Mouse (Mus musculus) kidney, adult 18-20 months (tissue): Measurements from ENCODE around the gene Larp1.

Experiments
- DNase-seq: peaks from one replicate; pipeline ENCODE4 v3.0.0; 2021

Gene Larp1

DNA sequence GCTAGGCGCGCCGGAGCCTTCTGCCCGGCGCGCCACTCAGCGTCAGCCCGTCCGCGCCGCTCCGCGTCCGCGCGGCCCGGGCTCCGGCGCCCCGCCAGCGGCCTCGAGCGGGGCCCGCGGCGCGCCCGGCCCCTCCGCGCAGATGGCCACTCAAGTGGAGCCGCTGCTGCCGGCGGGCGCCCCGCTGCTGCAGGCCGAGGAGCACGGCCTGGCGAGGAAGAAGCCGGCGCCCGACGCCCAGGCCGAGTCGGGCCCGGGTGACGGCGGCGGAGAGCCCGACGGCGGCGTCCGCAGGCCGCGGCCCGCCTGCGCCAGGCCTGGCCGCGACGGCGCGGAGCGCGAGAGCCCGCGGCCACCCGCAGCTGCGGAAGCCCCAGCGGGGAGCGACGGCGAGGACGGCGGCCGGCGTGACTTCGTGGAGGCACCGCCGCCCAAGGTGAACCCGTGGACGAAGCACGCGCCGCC lies at the start of gene Larp1:
TSS of gene Larp1 (plus strand) at position 14 of the 465 bp plus-strand sequence.
- peak; percentile 49 for DNase-seq

- DNase-seq: no peak
Measured at GRCm38 (mm10) chr11:57959924-57960323, 48.9 kb upstream of the Larp1 start.

GRCm38 (mm10) chr11:57962382-57963285 lies 46.2 kb upstream of the Larp1 start:
- peak; percentile 87 for DNase-seq

GRCm38 (mm10) chr11:57963291-57963870 lies 45.5 kb upstream of the Larp1 start:
- DNase-seq: no peak

DNA sequence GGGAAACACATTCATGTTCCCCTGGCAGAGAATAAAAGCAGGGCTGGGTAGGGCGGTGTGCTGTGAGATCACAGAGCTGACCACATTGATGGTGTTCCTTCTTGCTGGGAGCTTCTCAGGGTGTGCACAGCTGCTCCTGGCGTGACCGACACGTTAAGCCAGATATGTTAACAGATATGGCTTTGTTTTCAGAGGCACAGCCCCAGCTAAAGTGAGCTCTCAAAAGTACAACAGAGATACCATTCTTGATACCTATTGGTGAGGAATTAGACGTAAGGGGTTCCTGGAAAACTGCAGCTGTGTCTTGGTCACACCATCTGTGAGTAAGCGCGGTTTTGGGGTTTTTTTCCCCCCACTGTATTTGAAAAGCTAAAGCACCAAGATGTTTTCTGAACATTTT lies 42.2 kb upstream of the Larp1 start:
- no peak for DNase-seq

DNA sequence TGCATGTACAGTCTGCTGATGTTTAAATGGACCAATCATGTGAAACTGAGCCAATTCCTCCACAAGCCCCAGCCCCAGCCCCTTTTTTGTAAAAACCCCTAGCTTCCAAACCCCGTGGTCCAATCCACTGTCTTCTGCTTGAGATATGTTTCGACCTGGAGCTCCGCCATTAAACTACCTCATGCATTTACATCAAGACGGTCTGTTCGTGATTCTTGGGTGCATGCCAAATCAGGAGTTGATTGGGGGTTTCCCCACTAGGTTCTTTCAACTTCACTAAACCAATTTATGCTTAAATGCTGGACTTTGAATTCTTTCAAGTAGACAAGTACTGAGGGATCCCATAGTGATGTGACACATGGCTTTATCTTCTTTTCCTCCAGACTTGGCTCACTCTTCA lies 40.6 kb upstream of the Larp1 start:
- no peak for DNase-seq

GRCm38 (mm10) chr11:57970541-57970940 lies 38.3 kb upstream of the Larp1 start:
- no peak for DNase-seq

DNA sequence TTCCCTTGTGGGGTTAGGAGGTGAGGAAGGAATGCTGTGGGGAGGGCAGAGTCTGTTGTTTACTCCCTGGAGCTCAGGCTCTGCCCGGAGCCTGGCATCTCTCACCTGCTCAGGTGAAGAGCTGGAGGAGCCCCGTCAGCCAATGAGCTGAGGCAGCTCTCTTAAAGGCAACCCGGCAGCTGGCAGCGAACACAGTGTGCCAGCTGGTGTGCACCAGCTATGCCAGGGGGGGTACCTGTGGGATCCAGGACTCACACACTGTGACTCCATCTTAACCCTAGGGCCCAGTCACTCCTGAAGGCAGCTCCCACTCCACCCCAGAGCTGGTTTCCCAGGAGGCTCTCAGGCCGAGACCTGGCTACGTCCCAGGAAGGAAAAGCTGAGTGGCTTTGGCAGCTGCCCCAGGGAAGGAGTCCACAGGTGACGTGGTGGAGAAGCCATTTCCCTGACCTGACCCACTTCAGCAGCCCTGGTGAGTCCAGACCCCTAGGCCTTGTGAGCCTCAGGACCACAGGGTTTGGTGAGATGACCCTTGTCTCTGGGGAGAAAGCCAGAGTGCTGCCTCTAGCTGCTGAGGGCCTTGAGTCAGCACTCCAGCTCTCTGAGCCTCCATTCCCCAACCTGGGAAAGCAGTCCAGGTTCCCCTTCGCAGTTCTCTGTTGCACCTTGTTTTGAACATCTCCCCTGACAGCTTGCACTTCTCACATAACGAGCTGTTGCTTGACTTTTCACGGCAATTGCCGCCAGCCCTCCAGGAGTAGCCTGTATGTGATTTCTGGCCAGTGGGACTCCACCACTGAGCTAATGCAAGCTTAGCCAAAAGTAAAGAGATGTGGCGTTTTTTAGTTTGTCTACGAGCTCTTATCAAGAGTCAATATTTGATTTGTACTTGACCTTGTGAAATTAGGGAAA lies 35.6 kb upstream of the Larp1 start:
- peak; percentile 86 for DNase-seq

GRCm38 (mm10) chr11:57973913-57974234 lies 35.0 kb upstream of the Larp1 start:
- DNase-seq: no peak

DNA sequence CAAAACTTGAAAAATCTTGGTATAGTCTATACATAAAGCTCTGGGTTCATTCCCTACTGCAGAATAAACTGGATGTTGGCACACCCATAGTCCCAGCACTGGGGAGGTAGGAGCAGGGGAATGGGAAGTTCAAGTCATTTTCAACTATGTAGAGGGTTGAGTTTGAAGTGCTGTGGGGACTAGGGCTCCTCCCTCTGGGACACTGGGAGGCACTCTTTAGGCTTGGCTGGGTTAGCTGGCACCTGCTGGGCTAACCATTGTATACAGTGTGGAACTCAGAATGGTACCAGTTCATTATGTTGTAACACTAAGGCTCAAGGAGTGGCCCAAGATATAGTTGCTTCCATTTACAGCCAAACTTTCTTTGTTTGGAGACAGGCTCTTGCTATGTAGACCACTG lies 33.0 kb upstream of the Larp1 start:
- DNase-seq: no peak

DNA sequence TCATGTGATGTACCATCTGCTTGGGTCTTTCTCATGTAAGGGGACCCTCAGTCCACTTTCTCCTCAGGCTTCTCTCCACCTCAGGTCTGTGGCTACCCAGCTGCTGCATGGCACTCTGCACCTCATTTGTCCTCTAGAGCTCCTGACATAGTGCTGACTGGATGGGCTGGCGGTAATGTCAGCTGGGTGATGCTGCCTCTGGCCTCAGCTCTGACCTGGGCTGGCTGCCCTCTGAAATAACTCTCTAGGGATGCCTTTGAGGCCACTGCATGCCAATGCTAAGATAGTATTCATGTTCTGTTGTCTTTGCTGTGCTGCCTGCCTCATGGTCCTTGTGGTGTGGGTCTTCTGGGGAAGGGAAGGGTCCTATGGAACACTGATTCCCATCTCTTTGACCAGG lies 31.2 kb upstream of the Larp1 start:
- no peak for DNase-seq

GRCm38 (mm10) chr11:57979621-57980020 lies 29.2 kb upstream of the Larp1 start:
- DNase-seq: no peak

GRCm38 (mm10) chr11:57981083-57981809 lies 27.6 kb upstream of the Larp1 start:
- DNase-seq: no peak

GRCm38 (mm10) chr11:57983480-57984342 lies 25.2 kb upstream of the Larp1 start:
- DNase-seq: peak; percentile 51

DNA sequence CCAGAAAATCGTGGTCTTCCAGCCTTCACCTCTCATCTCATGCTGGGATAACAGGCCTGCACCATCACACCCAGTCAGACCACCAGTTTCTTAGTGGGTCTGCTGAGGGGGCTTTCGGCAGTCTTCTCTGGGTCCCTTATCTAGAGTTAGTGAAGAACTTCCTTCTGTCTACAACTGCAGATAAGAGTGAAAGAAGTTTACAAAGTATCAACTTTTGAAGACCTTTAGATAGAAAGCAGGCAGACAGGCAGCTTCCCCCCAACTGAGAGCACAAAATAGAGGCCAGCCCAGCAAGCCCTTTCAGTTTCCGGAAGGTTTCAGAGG lies 24.6 kb upstream of the Larp1 start:
- DNase-seq: no peak

- no peak for DNase-seq
Measured at GRCm38 (mm10) chr11:57985485-57985884, 23.4 kb upstream of the Larp1 start.

DNA sequence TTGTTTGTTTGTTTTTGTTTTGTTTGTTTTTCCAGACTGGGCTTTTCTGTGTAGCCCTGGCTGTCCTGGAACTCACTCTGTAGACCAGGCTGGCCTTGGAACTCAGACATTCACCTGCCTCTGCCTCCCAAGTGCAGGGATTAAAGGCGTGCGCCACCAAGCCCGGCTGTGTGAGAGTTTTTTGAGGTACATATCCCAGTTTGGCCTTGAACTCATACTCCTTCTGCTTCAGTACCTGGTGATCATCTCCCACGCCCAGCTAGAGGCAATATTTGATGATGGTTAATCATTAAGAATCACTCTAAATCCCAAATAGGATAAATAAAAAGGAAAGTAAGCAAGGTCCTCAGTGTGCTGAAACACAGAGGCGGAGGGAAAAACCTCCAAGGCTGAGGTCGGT lies 22.8 kb upstream of the Larp1 start:
- DNase-seq: no peak

GRCm38 (mm10) chr11:57986456-57986855 lies 22.4 kb upstream of the Larp1 start:
- DNase-seq: no peak

DNA sequence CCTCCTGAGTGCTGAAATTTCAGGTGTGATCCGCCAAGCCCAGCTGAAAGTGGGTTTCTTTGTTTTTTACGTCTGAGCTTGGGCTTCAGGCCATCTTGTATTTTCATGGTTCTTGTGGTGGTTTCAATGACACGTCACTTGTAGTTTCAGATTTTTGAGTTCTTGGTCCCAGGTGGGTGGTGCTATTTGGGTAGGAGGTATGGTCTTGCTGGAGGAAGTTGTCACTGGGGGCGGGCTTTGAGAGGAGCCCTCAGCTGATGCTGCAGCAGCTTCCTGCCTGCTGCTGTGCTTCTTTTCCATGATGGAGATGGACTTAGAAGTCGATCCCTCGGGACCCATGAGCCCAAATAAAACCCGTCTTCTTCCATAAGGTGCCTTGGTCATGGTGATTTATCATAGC lies 22.0 kb upstream of the Larp1 start:
- no peak for DNase-seq

DNA sequence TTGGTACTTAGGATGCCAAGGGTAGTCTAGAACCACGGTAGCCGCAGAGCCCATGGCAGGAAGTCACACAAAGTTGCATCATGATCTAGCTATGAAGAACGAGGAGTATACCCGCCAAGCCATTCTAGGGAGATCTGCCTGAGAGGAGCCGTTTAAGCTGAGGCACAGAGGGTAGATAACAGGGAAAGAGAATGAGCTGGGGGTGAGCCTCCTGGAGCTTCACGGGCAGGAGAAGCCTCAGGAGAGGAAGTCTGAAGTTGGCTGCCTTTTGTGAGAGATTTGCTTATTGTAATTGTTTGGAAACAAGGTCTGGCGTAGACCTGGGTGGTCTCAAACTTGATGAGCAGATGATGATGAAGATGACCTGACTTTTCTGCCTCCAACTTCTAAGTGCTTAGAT lies 10.7 kb upstream of the Larp1 start:
- no peak for DNase-seq

DNA sequence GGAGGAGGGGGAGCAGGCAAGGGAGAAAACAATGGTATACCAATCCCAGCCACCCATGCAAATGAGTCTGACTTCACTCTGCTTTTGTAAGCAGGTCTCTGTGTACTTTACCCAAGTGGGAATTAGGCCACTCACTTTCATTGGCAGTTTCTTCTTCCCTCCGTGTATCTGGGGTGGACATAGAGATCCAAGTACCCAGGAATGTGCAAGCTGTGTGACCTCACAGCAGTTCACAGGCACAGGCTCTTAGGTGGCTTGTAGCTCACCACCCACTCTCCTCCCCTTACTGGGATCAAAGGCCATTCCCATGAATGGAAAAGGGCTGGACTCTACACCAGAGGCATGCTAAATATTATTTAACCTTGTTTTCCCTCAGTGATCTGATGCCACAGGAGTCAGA lies 10.0 kb upstream of the Larp1 start:
- peak; percentile 71 for DNase-seq

DNA sequence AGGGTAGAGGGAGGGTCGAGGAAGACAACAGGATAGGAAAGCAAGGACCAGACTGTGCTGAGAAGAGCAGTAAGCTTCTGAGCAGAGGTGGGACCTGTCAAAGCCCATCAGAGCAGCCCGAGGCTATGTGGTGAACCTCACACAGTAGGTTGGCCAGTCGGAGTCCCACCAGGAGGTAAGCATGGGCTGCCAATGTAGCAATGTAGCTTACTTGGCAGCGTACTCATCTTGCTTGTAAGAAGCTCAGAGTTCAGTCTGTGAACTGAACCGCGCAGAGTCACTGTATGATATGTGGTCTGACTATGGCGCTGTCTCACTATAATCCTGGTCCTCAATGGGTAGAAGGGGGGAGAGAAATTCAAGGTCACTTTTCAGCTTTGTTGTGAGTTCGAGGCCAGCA lies 5.7 kb upstream of the Larp1 start:
- no peak for DNase-seq
